13 mouse cellular contexts compared by ENCODE assay signal in genomic region chr8:123634395-123635131, GRCm38 (mm10). TPM values are rescaled to one million over a fixed set of nuclear protein-coding genes. Genes with fewer than 3 reads are reported as not detected.
DNase-seq lines count a peak whose midpoint lies in the region; ATAC-seq and TF ChIP-seq lines count a peak whose summit lies in the region.
"Had no signal": no experiment of that assay in that cellular context is flagged by ENCODE, and none has a peak within 500 bp of the region (broad histone marks: within the 10 kb centered on the region; RNA-seq: fewer than 3 reads in every experiment).

No protein-coding gene starts in this region.

- H3K4me1 ChIP-seq in heart, embryonic 15.5 days (replicated peaks) = peaks cover 9% of the 10 kb centered on the region
- H3K4me1 ChIP-seq in midbrain, postnatal 0 days (ENCODE audit: insufficient read depth, low read length) = no peaks in the 10 kb centered on the region
- H3K4me1 ChIP-seq in midbrain, embryonic 15.5 days = peaks cover 5% of the 10 kb centered on the region; the same call in 1 of the 2 replicates

- no peak for ATAC-seq in heart, embryonic 15.5 days (replicated peaks; ENCODE audit: insufficient number of reproducible peaks, insufficient read depth, low FRiP score, low read depth)
- ATAC-seq in midbrain, postnatal 0 days (ENCODE audit: low FRiP score) = no peak
- ATAC-seq in midbrain, embryonic 15.5 days (replicated peaks) = no peak

- WGBS in heart, embryonic 15.5 days = 32% methylated on average over 3 of the region's 3 CpGs
- 42% methylated on average over 3 of the region's 3 CpGs for WGBS in midbrain, postnatal 0 days
- WGBS in midbrain, embryonic 15.5 days = 54% methylated on average over 3 of the region's 3 CpGs

- no peak for DNase-seq in heart, adult 8-10 months (ENCODE audit: low spot score)
- no peak for DNase-seq in midbrain, postnatal 0 days (ENCODE audit: low spot score)
- DNase-seq in brain, adult 2 months (ENCODE audit: low read depth, low spot score) = peak; percentile 69
- DNase-seq in ovary, adult 18-20 months (ENCODE audit: low spot score) = no peak
- no peak for DNase-seq in frontal cortex, postnatal 36 days (ENCODE audit: low spot score in 2 of 2)
- DNase-seq: adrenal gland, postnatal 10 days; cerebellum, adult 11 months; kidney, adult 9 months; liver, embryonic 13.5 days; thymus, postnatal 36 days had no signal

- H3K27me3 ChIP-seq in heart, embryonic 15.5 days = no peaks in the 10 kb centered on the region
- H3K27me3 ChIP-seq in midbrain, postnatal 0 days (ENCODE audit: insufficient read depth, low read length) = no peaks in the 10 kb centered on the region
- no peaks in the 10 kb centered on the region; the same call in none of the 2 replicates for H3K27me3 ChIP-seq in midbrain, embryonic 15.5 days (replicated peaks)

- no peaks in the 10 kb centered on the region for H3K9me3 ChIP-seq in heart, embryonic 15.5 days (replicated peaks)
- H3K9me3 ChIP-seq in midbrain, postnatal 0 days (ENCODE audit: low read length) = no peaks in the 10 kb centered on the region
- no peaks in the 10 kb centered on the region for H3K9me3 ChIP-seq in midbrain, embryonic 15.5 days
- H3K9me3 ChIP-seq: liver, embryonic 13.5 days had no signal

- H3K36me3 ChIP-seq in heart, embryonic 15.5 days = no peaks in the 10 kb centered on the region
- no peaks in the 10 kb centered on the region for H3K36me3 ChIP-seq in midbrain, postnatal 0 days (ENCODE audit: insufficient read depth, low read length)
- H3K36me3 ChIP-seq in midbrain, embryonic 15.5 days (replicated peaks) = no peaks in the 10 kb centered on the region
- H3K36me3 ChIP-seq: G1E; liver, embryonic 13.5 days had no signal

- no peak overlapping the region for H3K9ac ChIP-seq in heart, embryonic 15.5 days
- no peak overlapping the region for H3K9ac ChIP-seq in midbrain, postnatal 0 days (replicated peaks; ENCODE audit: low read length, poor library complexity, severe bottlenecking)
- no peak overlapping the region for H3K9ac ChIP-seq in midbrain, embryonic 15.5 days
- H3K9ac ChIP-seq: liver, embryonic 13.5 days had no signal

- peak; percentile 55 for TF ChIP-seq CTCF in midbrain, postnatal 0 days (IDR thresholded peaks at IDR 0.05)

- no peak overlapping the region for H3K4me3 ChIP-seq in heart, embryonic 15.5 days
- H3K4me3 ChIP-seq in midbrain, postnatal 0 days (ENCODE audit: low read depth, low read length) = no peak overlapping the region
- no peak overlapping the region for H3K4me3 ChIP-seq in midbrain, embryonic 15.5 days
- H3K4me3 ChIP-seq: liver, embryonic 13.5 days had no signal

- H3K27ac ChIP-seq in heart, embryonic 15.5 days = peak overlapping the region; percentile 56
- no peak overlapping the region for H3K27ac ChIP-seq in midbrain, postnatal 0 days (ENCODE audit: low read depth, low read length)
- no peak overlapping the region for H3K27ac ChIP-seq in midbrain, embryonic 15.5 days
- H3K27ac ChIP-seq: liver, embryonic 13.5 days had no signal

- H3K4me2 ChIP-seq in heart, embryonic 15.5 days = no peak overlapping the region
- no peak overlapping the region for H3K4me2 ChIP-seq in midbrain, postnatal 0 days (ENCODE audit: low read depth, low read length, poor library complexity, severe bottlenecking)
- H3K4me2 ChIP-seq in midbrain, embryonic 15.5 days = no peak overlapping the region
- H3K4me2 ChIP-seq: liver, embryonic 13.5 days had no signal

RNA-seq across cellular contexts. Expression of gene Rhou, which starts 19.2 kb away (rescaled TPM):
- polyA plus RNA-seq in heart, embryonic 15.5 days (2015; fragmentation: Nextera tagmentation; extraction: Ambion mirVana) = 6.0 and 7.0 TPM in 2 replicates
- 1 to 10 TPM; 6.3 to 8.6 (median 7.0) TPM for total RNA-seq in heart, adult 8-10 months (2022)
- 24.9 and 28.2 TPM in 2 replicates for total RNA-seq in midbrain, postnatal 0 days (2014; rRNA removed)
- polyA plus RNA-seq in midbrain, postnatal 0 days (2015; fragmentation: Nextera tagmentation; extraction: Ambion mirVana) = 7.0 and 7.1 TPM in 2 replicates
- 11.3 and 11.8 TPM in 2 replicates for polyA plus RNA-seq in midbrain, embryonic 15.5 days (2015; fragmentation: Nextera tagmentation; extraction: Ambion mirVana)
- polyA plus RNA-seq: G1E had no signal
